In genomic region chr11:67414346-67414940, GRCm38 (mm10) we compare ENCODE assay signal across 8 mouse cellular contexts. TPM values are rescaled to one million over a fixed set of nuclear protein-coding genes. Genes with fewer than 3 reads are reported as not detected.
A peak's percentile ranks its signal among the peaks of the same experiment; 100 is the strongest.
DNase-seq lines count a peak whose midpoint lies in the region.
"Had no signal": no experiment of that assay in that cellular context is flagged by ENCODE, and none has a peak within 500 bp of the region (broad histone marks: within the 10 kb centered on the region; RNA-seq: fewer than 3 reads in every experiment).

No protein-coding gene starts in this region.

- intact Hi-C loops in heart, postnatal 10 days (cut with DNase I), result no loop called here
- intact Hi-C loops in heart, postnatal 36 days (cut with DNase I), result no loop called here
- intact Hi-C loops in left cerebral cortex, postnatal 10 days (cut with DNase I), result no loop called here

- peak; percentile 5 to 7 for DNase-seq in heart, postnatal 10 days
- no peak for DNase-seq in heart, postnatal 36 days
- DNase-seq in brain, adult 2 months (ENCODE audit: low read depth, low spot score), result peak; percentile 73
- peak; percentile 30 to 34 for DNase-seq in cerebellum, postnatal 25 days
- DNase-seq in left cerebral cortex, postnatal 10 days (ENCODE audit: extremely low spot score in 1 of 2, low spot score in 2 of 2), result peak; percentile 23 to 31
- no peak for DNase-seq in urinary bladder, adult 18-20 months (ENCODE audit: low spot score in 2 of 2)
- DNase-seq in spleen, postnatal 36 days (ENCODE audit: low spot score in 2 of 2), result no peak
- DNase-seq: gastrocnemius, postnatal 14 days had no signal

RNA-seq across cellular contexts. Expression of gene Gas7, which starts 40.8 kb away (rescaled TPM):
- total RNA-seq in heart, postnatal 10 days (2021), result 10 to 100 TPM; 21.3 to 22.2 TPM
- total RNA-seq in heart, postnatal 36 days (2021), result 10 to 100 TPM; 10.2 to 10.3 TPM
- total RNA-seq in left cerebral cortex, postnatal 10 days (2021), result 100 to 1,000 TPM; 480 to 508 TPM

Comparison
In these comparisons a context has a peak if more than half of its experiments do, and no peak if none do; other contexts are left out.
1. DNase-seq: peak in heart, postnatal 10 days (2 of 2), brain, adult 2 months (single experiment), cerebellum, postnatal 25 days (2 of 2) and left cerebral cortex, postnatal 10 days (2 of 2); none in heart, postnatal 36 days (0 of 2), urinary bladder, adult 18-20 months (0 of 2) and spleen, postnatal 36 days (0 of 2).
2. RNA of gene Gas7, which starts 40.8 kb away (total RNA-seq): 480 to 508 TPM in left cerebral cortex, postnatal 10 days; 21.3 to 22.2 TPM in heart, postnatal 10 days and 10.2 to 10.3 TPM in heart, postnatal 36 days; every median in the first group is over 10 times any median in the second.